Mouse (Mus musculus) testis, postnatal 10 days (tissue): ENCODE data around the gene Pou1f1.

ENCODE experiments used
- DNase-seq: peaks from one replicate; pipeline ENCODE4 v3.0.0; 2021; ENCODE audit warnings: low spot score

Gene Pou1f1

GRCm38 (mm10) chr16:65564951-65565350 is 44.6 kb downstream of the Pou1f1 start:
- no peak for DNase-seq

GRCm38 (mm10) chr16:65568853-65569252 is 48.5 kb downstream of the Pou1f1 start:
- no peak for DNase-seq

- DNase-seq, result no peak
These were observed 57.2 kb downstream of the Pou1f1 start for GRCm38 (mm10) chr16:65577298-65578029.
